Mouse (Mus musculus) CD8-positive naive resting alpha-beta T cell, adult 2 months (primary cell): Measurements from ENCODE around the gene Gm44579.

Experiments
- DNase-seq, 2 experiments: peaks; one replicate each; pipeline ENCODE4 v3.0.0; 2022; ENCODE audit warnings: low read depth in 2 of 2, low spot score in 2 of 2

Gene Gm44579

DNA sequence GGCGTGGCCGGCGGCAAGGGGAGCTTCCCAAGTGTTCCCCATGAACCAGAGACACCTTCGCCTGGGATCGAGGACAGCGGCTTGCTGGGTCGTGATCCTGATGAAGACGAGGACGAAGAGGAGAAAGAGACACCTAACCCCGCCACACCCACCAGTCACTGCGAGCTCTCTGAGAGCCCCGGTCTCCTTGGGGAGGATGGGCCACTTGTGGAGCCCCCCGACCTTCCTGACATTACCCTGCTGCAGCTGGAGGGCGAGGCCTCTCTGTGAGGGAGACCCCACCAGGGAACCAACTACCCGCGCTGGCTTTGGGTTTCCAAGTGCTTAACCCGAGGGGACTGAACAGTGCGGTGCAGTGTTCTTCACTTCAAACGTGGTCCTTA lies 52.2 kb downstream of the Gm44579 start:
- DNase-seq = no peak

DNA sequence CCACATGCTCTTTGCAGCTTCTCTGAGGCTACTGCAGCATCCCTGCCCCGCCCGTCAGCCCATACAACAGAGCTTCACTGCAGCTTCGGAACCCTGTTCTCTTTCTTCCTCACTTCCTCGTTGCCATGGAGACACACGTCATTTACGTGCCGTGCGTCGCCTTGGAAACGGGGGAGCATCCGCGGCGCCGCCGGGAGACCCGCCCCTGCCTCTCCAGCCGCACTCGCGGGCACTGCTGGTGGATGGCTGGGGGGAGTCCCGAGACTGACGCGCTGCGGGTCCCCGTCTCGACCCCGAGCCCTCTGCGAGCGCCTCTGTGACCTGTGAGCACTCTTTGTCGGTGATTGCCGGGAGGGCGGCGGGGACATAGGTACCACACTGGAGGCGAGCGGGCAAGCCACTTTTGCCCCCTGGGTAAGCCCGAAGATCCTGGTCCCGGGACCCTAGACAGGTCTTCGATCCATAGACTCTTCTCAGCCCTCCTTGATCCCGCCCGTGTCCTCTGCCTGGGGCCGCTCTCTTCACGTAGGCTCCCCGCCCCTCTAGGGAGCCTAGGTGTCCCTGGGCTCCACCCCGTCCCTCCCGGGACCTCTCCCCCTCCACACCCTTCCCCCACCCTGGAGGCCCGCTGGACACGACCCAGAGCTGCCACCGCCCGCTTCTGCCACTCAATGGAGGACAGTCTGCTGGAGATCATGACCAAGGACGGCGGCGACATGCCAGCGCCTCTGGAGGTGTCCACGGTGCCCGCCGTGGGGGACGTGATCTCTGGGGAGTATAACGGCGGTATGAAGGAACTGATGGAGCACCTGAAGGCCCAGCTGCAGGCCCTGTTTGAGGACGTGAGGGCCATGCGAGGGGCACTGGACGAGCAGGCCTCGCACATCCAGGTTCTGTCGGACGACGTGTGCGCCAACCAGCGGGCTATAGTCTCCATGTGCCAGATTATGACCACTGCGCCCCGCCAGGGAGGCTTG lies 52.8 kb downstream of the Gm44579 start:
- DNase-seq = peak; percentile 39 to 69

- DNase-seq = no peak
Observed at GRCm38 (mm10) chr15:98166963-98167644, 53.7 kb downstream of the Gm44579 start, which contains the start of gene Ccdc184. Gene Ccdc184, plus strand, starts transcription at chr15:98167158.

DNA sequence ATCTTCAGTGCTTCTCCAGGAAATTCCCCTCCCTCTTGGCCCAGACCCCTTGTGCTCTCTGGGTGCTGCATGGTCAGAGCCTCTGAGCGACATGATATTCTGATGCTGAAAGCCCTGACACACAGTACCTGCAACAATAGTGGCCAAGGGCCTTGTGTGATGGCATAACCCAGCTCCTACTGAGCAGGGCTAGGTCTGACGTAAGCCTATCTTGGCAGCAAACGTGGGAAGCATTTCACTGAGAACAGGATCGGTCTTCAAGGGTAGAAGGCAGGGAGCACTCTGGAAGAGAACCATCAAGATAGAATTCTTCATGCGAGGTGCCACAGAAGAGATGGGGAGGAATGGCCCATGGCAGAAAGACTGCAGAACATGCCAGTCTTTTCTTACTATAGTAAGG lies 55.3 kb downstream of the Gm44579 start, which contains the start of gene Asb8:
TSS of gene Asb8 (minus strand) at position 101 of the 400 bp plus-strand sequence.
- DNase-seq = no peak

DNA sequence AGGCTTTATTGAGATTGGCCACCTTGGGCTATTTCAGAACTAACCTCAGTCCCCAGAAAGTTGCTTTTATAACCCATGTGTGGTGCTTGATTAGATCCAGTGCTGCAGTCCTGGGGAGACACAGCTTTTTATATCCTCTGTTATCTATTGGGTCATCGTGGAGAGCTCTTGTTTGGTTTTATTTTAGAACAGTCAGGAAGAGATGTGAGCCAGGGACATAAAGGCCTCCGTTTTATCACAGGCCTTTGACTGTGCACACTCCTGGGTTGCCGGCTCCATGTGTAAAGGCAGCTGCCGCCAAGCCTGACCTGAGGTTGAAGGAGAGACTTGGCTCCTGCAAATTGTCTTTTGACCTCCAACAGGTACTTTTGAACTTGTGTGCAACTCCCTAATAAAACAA lies 58.2 kb downstream of the Gm44579 start:
- no peak for DNase-seq

DNA sequence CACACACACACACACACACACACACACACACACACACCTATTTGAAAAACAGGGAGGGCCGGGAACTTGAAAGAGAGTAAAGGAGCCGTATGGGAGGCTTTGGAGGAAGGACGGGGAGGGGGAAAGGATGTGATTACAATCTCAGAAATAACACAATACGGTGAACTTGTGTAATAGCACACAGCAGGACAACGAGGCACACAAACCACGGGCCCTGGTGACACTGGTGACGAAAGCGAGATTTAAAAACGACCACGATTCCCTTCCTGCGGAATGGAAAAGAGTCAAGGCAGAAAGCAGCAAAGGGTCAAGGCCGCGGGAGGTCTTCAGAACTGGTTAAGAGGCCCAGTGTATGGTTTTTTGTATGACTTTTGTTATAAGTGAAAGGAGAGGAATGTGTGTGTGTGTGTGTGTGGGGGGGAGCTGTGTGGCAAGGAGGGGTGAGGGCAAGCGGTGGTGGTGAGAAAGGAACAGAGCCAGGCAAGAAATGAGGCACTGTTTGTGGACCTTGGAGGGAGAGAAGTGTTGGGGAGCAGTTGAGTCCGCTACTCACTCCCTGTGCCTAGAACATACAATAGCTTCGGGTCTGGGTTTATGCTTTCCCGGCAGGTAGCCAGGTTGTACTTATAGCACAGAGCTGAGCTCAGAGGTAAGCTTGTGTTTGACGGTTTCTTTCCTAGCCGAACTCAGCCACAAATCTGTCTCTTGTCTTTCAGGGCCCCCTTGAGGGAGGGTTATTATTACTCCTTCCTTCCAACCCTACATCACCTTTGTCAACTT lies 59.6 kb downstream of the Gm44579 start:
- DNase-seq = no peak

- DNase-seq = no peak
Observed at GRCm38 (mm10) chr15:98157253-98157652, 63.5 kb downstream of the Gm44579 start.

- DNase-seq = no peak
Observed at GRCm38 (mm10) chr15:98155944-98156343, 64.8 kb downstream of the Gm44579 start.

DNA sequence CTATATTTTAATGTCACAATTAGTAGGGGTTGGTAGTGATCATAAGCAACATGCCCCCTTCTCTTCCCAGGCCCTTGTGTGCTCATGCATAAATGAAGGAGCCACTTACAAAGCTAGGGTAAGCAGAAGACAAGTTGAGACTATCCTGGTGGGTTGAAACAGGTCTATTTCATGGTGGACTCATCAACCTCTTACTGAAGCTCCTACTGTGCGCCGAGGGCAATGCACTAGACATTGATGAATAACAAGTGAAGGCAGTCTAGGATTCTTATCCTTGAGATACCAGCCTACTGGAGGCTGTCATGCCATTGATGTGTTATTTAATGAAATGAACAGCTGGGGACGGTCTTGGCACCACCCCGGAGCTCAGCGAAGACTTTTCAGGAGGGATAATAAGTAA lies 65.5 kb downstream of the Gm44579 start:
- no peak for DNase-seq

GRCm38 (mm10) chr15:98154631-98155030 lies 66.1 kb downstream of the Gm44579 start:
- DNase-seq = no peak

- no peak for DNase-seq
Observed at GRCm38 (mm10) chr15:98154146-98154545, 66.6 kb downstream of the Gm44579 start.

- DNase-seq = peak; percentile 15 to 28
Observed at GRCm38 (mm10) chr15:98153625-98154024, 67.2 kb downstream of the Gm44579 start.

DNA sequence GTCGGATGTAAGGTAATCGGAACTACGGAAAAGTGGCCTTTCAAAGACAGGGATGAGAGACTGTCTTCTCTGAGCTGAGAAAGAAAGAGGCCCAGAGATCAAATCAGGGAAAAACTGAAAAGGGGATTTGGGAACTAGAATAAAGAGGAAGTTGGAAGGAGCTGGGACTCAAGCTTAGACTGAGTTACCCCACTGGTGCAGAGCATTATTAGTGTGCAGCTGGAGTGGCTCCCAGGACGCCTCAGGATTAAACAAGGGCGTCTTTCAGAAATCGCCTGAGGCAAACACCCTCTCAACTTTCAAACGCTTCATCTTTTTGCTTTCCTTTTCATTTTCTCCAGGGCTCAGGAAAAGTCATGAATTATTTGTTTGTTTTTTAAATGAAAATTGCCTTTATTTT lies 67.9 kb downstream of the Gm44579 start:
- no peak for DNase-seq

- no peak for DNase-seq
Observed at GRCm38 (mm10) chr15:98149166-98149602, 71.6 kb downstream of the Gm44579 start.

DNA sequence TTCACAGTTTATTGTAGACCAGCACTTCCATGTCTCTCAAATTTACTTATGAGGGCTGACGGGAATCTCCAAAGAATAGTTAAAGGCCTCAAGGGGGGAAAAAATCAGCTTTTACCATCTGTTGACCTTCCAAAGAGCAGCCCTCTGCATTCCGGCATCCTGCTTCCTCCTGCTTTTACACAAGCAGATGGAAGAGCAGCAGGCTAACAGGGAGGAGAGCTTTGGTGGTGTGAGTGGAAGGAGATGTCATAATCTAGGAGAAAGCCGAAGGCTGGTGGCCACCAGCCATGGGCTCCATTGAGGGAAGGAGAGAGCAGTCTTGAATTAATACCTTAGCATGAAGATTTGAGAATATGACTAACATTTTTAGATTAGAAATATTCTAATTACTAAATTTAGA lies 72.4 kb downstream of the Gm44579 start:
- no peak for DNase-seq

DNA sequence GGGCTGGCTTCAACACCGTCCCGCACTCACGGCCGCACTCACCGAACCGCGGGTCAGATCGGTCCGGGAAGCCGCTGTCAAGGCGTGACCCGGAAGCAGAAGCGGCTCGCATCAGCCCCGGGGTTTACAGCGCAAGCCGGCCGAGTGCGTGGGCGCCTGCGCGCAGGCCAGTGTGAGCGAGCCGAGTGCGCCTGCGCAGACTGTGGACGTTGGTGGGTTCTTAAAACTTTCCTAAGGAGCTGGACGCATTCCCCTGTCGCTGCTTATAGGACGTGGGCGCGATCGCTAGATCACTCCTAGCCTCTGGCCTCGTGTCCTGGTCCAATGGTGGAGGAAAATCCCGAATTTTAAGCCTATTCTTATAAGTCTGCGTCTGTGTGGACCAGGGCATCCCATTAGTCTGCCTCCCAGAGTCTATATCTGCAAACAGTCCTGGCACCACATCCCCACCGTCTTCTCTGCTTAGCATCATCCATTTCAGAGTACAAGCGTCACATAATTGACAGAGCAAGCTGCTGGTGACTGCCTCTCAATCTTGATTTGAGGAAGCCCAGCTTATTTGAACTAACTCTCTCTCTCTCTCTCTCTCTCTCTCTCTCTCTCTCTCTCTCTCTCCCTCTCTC lies 75.1 kb downstream of the Gm44579 start:
- DNase-seq = peak; percentile 75 to 83

DNA sequence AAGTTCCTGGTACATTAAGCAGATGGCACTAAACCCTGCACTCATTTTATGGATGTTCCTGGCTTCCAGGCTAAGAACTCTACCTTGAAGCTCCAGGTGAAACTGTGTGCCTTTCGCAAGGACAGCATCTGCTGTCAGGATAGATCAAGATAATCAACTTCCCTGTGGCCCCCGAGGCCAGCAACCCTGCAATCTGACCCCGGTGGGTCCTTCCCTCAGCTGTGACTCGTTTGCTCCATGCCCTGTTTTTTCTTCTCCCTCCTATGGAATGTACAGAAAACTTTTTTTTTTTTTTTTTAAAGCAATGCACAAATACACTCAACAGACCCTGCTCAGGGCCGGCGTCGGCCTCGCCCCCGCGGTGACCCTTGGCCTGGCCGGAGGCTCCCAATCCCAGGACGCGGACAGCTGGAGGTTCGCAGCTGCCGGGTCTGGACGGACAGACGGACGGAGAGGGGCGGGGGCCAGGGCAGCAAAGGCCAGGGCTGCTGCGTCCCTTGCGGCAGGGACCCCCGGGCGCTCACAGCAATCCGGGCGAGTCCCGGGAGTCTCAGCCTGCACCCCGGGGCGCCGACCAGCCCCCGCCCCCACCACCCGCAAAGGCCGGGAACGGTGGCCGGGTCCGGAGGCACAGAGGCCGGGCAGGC lies 75.8 kb downstream of the Gm44579 start:
- no peak for DNase-seq

- DNase-seq = no peak
Observed at GRCm38 (mm10) chr15:98142515-98142914, 78.3 kb downstream of the Gm44579 start.

- DNase-seq = no peak
Observed at GRCm38 (mm10) chr15:98140809-98141208, 80.0 kb downstream of the Gm44579 start.

DNA sequence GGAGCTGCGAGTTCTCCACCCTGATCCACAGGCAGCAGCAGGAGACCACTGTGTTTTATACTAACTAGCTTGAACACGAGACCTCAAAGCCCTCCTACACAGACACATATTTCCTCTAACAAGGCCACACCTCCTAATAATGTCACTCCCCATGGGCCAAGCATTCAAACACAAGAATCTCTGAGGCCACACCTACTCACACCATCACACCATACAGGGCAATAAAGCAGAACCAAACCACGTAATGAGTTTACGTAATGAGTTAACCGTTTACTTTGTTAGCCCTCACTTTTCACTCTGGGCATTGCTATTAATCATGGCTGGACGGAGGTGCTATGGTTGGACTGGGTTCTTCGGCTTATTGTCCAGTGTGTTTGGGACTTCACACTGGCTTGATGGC lies 81.0 kb downstream of the Gm44579 start:
- no peak for DNase-seq
